Mouse (Mus musculus): Measurements from ENCODE around the gene A630089N07Rik. TPM values are rescaled to one million over a fixed set of nuclear protein-coding genes. Genes with fewer than 3 reads are reported as not detected.

The A630089N07Rik gene
- total RNA-seq, 2 experiments from 2014 or later = 6.4 to 9.8 TPM

DNA sequence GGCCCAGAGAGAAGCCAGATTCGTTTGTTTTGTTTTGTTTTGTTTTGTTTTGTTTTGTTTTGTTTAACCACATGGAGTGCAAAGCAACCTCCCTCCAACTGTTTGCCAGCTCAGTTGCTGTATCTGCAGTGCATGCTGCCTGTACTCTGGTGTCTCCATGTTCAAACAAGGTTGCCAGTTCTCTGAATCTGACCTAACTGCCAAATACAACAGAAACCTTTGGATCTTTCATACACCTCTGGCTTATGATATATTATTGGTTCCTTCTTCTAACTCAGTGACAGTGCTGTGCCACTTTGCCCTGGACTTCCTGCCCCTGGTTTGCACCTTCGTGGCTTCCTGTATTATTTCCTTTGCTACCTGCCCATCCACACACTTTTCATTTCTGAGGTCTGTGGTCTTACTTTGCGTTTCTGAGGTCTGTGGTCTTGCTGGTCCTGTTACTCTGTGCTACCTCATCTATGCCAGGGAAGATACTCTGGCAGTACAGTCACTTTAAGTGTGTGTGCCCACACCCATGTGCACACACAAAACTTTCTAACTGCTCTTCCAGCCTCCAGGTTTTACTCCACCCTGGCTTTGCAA is 118.2 kb downstream of the A630089N07Rik start:
- no peak for DNase-seq (ENCODE audit: low spot score in 2 of 2)
- intact Hi-C loops (cut with DNase I) = loop anchor here (2.0 kb wide), 2 partner anchors 33 to 117 kb away; partner anchors contain the start of gene B230307C23Rik

DNA sequence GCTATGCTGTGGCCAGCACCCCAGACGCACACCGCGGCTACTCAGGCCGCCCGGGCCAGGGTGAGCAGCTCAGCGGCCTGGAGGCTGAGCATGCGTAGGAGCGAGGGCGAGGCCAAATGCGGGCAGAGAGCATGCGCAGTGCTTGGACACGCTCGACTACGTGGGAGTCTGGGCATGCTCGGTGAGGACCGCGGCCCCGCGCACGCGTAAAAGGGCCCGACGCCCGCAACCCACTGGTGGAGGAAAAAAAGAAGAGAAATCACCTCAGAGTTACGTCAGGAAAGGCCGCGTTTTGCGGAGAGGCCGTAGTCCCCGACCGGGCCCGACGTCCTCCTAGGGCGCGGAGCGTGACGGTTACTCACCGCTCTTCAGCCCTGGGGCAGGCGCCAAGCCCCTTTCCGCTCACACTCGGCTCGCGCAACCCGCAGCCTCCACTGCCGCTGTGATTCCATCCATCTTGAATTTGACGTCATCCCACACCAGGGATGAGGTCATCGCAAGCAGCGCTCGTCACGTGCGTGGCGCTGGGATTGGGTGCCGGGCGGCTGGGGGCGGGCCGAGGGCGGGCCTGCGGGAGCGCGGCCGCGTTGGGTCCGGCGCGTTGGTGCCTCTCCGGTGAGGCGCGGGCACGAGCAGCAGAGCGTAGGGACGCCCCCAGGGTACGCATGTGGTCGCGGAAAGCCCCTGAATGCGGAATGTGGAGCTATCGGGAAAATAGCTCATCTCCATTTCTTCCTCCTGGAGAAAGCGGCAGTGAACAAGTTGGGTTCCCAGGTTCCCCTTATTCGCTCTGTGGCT is 119.9 kb downstream of the A630089N07Rik start, which contains the start of the genes C2cd2 and Zbtb21:
Gene C2cd2, minus strand, starts transcription at position 448 of the 798 bp plus-strand sequence.
Gene Zbtb21, minus strand, starts transcription at position 472 of the 798 bp plus-strand sequence.
- DNase-seq (ENCODE audit: low spot score in 2 of 2) = peak; percentile 95 to 98
- intact Hi-C loops (cut with DNase I) = loop anchor here (1.0 to 2.0 kb wide), 4 partner anchors 34 to 118 kb away; partner anchors contain the start of genes B230307C23Rik and Prdm15

- peak in 1 of 2 experiments; percentile 13 for DNase-seq (ENCODE audit: low spot score in 2 of 2)
- intact Hi-C loops (cut with DNase I) = loop anchor here (1.0 to 2.0 kb wide), 4 partner anchors 35 to 119 kb away; partner anchors contain the start of genes B230307C23Rik and Prdm15
Observed at GRCm38 (mm10) chr16:97961381-97962150, 120.7 kb downstream of the A630089N07Rik start.

- DNase-seq (ENCODE audit: low spot score in 2 of 2) = no peak
- intact Hi-C loops (cut with DNase I) = no loop called here
Observed at GRCm38 (mm10) chr16:97960348-97960747, 121.9 kb downstream of the A630089N07Rik start.

GRCm38 (mm10) chr16:97958401-97958973 is 123.8 kb downstream of the A630089N07Rik start:
- intact Hi-C loops (cut with DNase I) = no loop called here
- DNase-seq (ENCODE audit: low spot score in 2 of 2) = no peak

DNA sequence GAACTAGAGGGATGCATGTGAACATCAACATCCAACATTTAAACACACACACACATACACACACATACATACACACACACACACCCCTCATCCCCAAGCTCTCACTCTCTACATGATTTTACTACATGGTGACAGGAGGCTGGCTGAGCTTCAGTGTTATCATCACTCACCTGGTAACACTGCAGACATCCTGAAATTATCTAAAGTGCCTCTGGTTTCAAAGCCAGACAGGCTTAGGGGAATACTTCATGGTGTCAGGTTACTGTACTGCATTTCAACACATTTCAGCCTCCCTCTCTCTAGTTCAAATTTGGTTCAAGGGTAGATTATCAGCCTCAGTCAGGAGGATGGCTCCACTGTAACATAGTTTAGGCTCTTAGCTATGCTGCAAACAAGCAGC is 124.6 kb downstream of the A630089N07Rik start:
- intact Hi-C loops (cut with DNase I) = no loop called here
- no peak for DNase-seq (ENCODE audit: low spot score in 2 of 2)

GRCm38 (mm10) chr16:97956011-97956410 is 126.2 kb downstream of the A630089N07Rik start:
- DNase-seq (ENCODE audit: low spot score in 2 of 2) = no peak

DNA sequence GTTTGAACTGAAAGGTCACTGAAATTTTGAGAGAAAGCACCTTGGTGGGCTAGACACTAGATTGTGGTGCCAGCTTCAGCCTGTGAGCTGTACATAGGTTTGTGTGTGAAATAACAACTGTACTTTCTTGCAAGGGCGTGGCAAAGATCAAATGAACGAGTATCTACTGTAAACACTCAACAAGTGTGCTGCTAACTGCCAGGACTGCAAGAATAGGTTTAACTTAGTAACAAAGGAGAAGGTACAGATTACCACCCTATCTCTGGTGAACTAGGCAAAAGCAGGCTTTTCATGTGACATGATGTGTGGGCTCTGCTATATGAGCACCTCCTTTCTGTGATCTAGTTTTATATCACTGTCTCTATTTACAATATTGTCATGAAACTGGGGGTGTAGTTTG is 128.9 kb downstream of the A630089N07Rik start:
- DNase-seq (ENCODE audit: low spot score in 2 of 2) = no peak
- intact Hi-C loops (cut with DNase I) = no loop called here

More at GRCm38 (mm10) chr16:97956011-97956410, 126.2 kb downstream of the A630089N07Rik start:
- intact Hi-C loops (cut with DNase I) = no loop called here

GRCm38 (mm10) chr16:97952801-97953200 is 129.4 kb downstream of the A630089N07Rik start:
- intact Hi-C loops (cut with DNase I) = no loop called here
- no peak for DNase-seq (ENCODE audit: low spot score in 2 of 2)

GRCm38 (mm10) chr16:97952371-97952770 is 129.9 kb downstream of the A630089N07Rik start:
- no peak for DNase-seq (ENCODE audit: low spot score in 2 of 2)
- intact Hi-C loops (cut with DNase I) = no loop called here

Other genes starting within 250 kb of the A630089N07Rik start
- 10 to 100 TPM; 20.0 to 24.6 TPM for gene Prdm15, start 230.6 kb downstream of the A630089N07Rik start, total RNA-seq (2021)
- gene C2cd2, start 119.9 kb downstream of the A630089N07Rik start, total RNA-seq (2021) = 10 to 100 TPM in 1 of 2 experiments, 1 to 10 TPM in 1; 8.1 to 15.9 TPM
- 10 to 100 TPM; 25.4 to 31.7 TPM for gene Zbtb21, start 119.8 kb downstream of the A630089N07Rik start, total RNA-seq (2021)
- gene B230307C23Rik, start 85.1 kb downstream of the A630089N07Rik start, total RNA-seq (2021) = 10 to 100 TPM; 27.7 to 33.4 TPM

Data from left cerebral cortex, postnatal 25 days (tissue).